Mouse (Mus musculus): ENCODE data around the gene Vsig8. TPM values are rescaled to one million over a fixed set of nuclear protein-coding genes. Genes with fewer than 3 reads are reported as not detected.

Vsig8 gene
- polyA plus RNA-seq, 1 experiment = not detected

GRCm38 (mm10) chr1:172590385-172590784 lies 34.6 kb downstream of the Vsig8 start, which contains the start of gene Slamf8:
Slamf8 (minus strand) TSS chr1:172590568.
- Histone ChIP-seq H3K4me3 (ENCODE audit: insufficient read depth, poor library complexity, severe bottlenecking) (no peak within 1 kb of the TSS), H3K79me2 (ENCODE audit: control insufficient read depth, insufficient read depth) (no peaks in the 10 kb centered on the region), H3K36me3 (ENCODE audit: control insufficient read depth, insufficient read depth) (no peaks in the 10 kb centered on the region), H3ac (ENCODE audit: control insufficient read depth, insufficient read length, low read depth) (no peak within 1 kb of the TSS), H3K27me3 (ENCODE audit: control insufficient read depth, insufficient read depth, insufficient read length) (no peaks in the 10 kb centered on the region), H3K79me3 (ENCODE audit: low read depth) (no peaks in the 10 kb centered on the region)
- TF ChIP-seq FOSL1 (IDR thresholded peaks at IDR 0.05; ENCODE audit: insufficient read depth, low read length, poor library complexity, severe bottlenecking) = no peak

GRCm38 (mm10) chr1:172593321-172593720 lies 37.6 kb downstream of the Vsig8 start:
- Histone ChIP-seq H3ac (ENCODE audit: control insufficient read depth, insufficient read length, low read depth) (no peak overlapping the region), H3K4me3 (ENCODE audit: insufficient read depth, poor library complexity, severe bottlenecking) (no peak overlapping the region), H3K27me3 (ENCODE audit: control insufficient read depth, insufficient read depth, insufficient read length) (no peaks in the 10 kb centered on the region), H3K79me2 (ENCODE audit: control insufficient read depth, insufficient read depth) (no peaks in the 10 kb centered on the region), H3K36me3 (ENCODE audit: control insufficient read depth, insufficient read depth) (no peaks in the 10 kb centered on the region), H3K79me3 (ENCODE audit: low read depth) (no peaks in the 10 kb centered on the region)
- TF ChIP-seq USF1 (IDR thresholded peaks at IDR 0.05; ENCODE audit: low read depth) (no peak), CEBPB (IDR thresholded peaks at IDR 0.05; ENCODE audit: low read depth) (no peak), MAX (IDR thresholded peaks at IDR 0.05) (no peak), CTCF (IDR thresholded peaks at IDR 0.05; ENCODE audit: control insufficient read depth, insufficient read depth, insufficient read length) (no peak), MYOD1 (IDR thresholded peaks at IDR 0.05; ENCODE audit: control insufficient read depth, insufficient read length, low read depth) (no peak), FOSL1 (IDR thresholded peaks at IDR 0.05; ENCODE audit: insufficient read depth, low read length, poor library complexity, severe bottlenecking) (no peak), MYOG (IDR thresholded peaks at IDR 0.05; ENCODE audit: control insufficient read depth, extremely low read depth, insufficient read length) (no peak)

GRCm38 (mm10) chr1:172593956-172594355 lies 38.2 kb downstream of the Vsig8 start:
- no peak for TF ChIP-seq MYOG (IDR thresholded peaks at IDR 0.05; ENCODE audit: control insufficient read depth, extremely low read depth, insufficient read length)
- TF ChIP-seq MAX (IDR thresholded peaks at IDR 0.05) = no peak
- no peaks in the 10 kb centered on the region for H3K27me3 ChIP-seq (ENCODE audit: control insufficient read depth, insufficient read depth, insufficient read length)
- H3K79me3 ChIP-seq (ENCODE audit: low read depth) = no peaks in the 10 kb centered on the region
- H3K4me3 ChIP-seq (ENCODE audit: insufficient read depth, poor library complexity, severe bottlenecking) = no peak overlapping the region
- no peak overlapping the region for H3ac ChIP-seq (ENCODE audit: control insufficient read depth, insufficient read length, low read depth)
- no peaks in the 10 kb centered on the region for H3K79me2 ChIP-seq (ENCODE audit: control insufficient read depth, insufficient read depth)
- H3K36me3 ChIP-seq (ENCODE audit: control insufficient read depth, insufficient read depth) = no peaks in the 10 kb centered on the region

- Histone ChIP-seq H3ac (ENCODE audit: control insufficient read depth, insufficient read length, low read depth) (no peak overlapping the region), H3K27me3 (ENCODE audit: control insufficient read depth, insufficient read depth, insufficient read length) (no peaks in the 10 kb centered on the region), H3K4me3 (ENCODE audit: insufficient read depth, poor library complexity, severe bottlenecking) (no peak overlapping the region), H3K79me3 (ENCODE audit: low read depth) (no peaks in the 10 kb centered on the region), H3K79me2 (ENCODE audit: control insufficient read depth, insufficient read depth) (no peaks in the 10 kb centered on the region), H3K36me3 (ENCODE audit: control insufficient read depth, insufficient read depth) (no peaks in the 10 kb centered on the region)
- TF ChIP-seq CTCF (IDR thresholded peaks at IDR 0.05; ENCODE audit: control insufficient read depth, insufficient read depth, insufficient read length) (no peak), FOSL1 (IDR thresholded peaks at IDR 0.05; ENCODE audit: insufficient read depth, low read length, poor library complexity, severe bottlenecking) (no peak), CEBPB (IDR thresholded peaks at IDR 0.05; ENCODE audit: low read depth) (no peak), MAX (IDR thresholded peaks at IDR 0.05) (no peak), MYOG (IDR thresholded peaks at IDR 0.05; ENCODE audit: control insufficient read depth, extremely low read depth, insufficient read length) (no peak), MYOD1 (IDR thresholded peaks at IDR 0.05; ENCODE audit: control insufficient read depth, insufficient read length, low read depth) (no peak), USF1 (IDR thresholded peaks at IDR 0.05; ENCODE audit: low read depth) (no peak)
Measured at GRCm38 (mm10) chr1:172594495-172594894, 38.8 kb downstream of the Vsig8 start.

GRCm38 (mm10) chr1:172602326-172602725 lies 46.6 kb downstream of the Vsig8 start, which contains the start of gene Fcrl6:
Fcrl6 (minus strand) TSS chr1:172602551.
- no peak for TF ChIP-seq MYOD1 (IDR thresholded peaks at IDR 0.05; ENCODE audit: control insufficient read depth, insufficient read length, low read depth)
- TF ChIP-seq CEBPB (IDR thresholded peaks at IDR 0.05; ENCODE audit: low read depth) = no peak
- no peak for TF ChIP-seq MAX (IDR thresholded peaks at IDR 0.05)
- TF ChIP-seq CTCF (IDR thresholded peaks at IDR 0.05; ENCODE audit: control insufficient read depth, insufficient read depth, insufficient read length) = no peak
- TF ChIP-seq MYOG (IDR thresholded peaks at IDR 0.05; ENCODE audit: control insufficient read depth, extremely low read depth, insufficient read length) = no peak
- TF ChIP-seq FOSL1 (IDR thresholded peaks at IDR 0.05; ENCODE audit: insufficient read depth, low read length, poor library complexity, severe bottlenecking) = no peak
- no peak for TF ChIP-seq USF1 (IDR thresholded peaks at IDR 0.05; ENCODE audit: low read depth)
- no peaks in the 10 kb centered on the region for H3K27me3 ChIP-seq (ENCODE audit: control insufficient read depth, insufficient read depth, insufficient read length)
- H3K4me3 ChIP-seq (ENCODE audit: insufficient read depth, poor library complexity, severe bottlenecking) = no peak within 1 kb of the TSS
- H3K79me3 ChIP-seq (ENCODE audit: low read depth) = no peaks in the 10 kb centered on the region
- no peaks in the 10 kb centered on the region for H3K79me2 ChIP-seq (ENCODE audit: control insufficient read depth, insufficient read depth)
- H3K36me3 ChIP-seq (ENCODE audit: control insufficient read depth, insufficient read depth) = no peaks in the 10 kb centered on the region
- no peak within 1 kb of the TSS for H3ac ChIP-seq (ENCODE audit: control insufficient read depth, insufficient read length, low read depth)

GRCm38 (mm10) chr1:172611304-172611703 lies 55.6 kb downstream of the Vsig8 start:
- Histone ChIP-seq H3ac (ENCODE audit: control insufficient read depth, insufficient read length, low read depth) (no peak overlapping the region), H3K79me3 (ENCODE audit: low read depth) (no peaks in the 10 kb centered on the region), H3K4me3 (ENCODE audit: insufficient read depth, poor library complexity, severe bottlenecking) (no peak overlapping the region), H3K27me3 (ENCODE audit: control insufficient read depth, insufficient read depth, insufficient read length) (peaks cover 12% of the 10 kb centered on the region), H3K36me3 (ENCODE audit: control insufficient read depth, insufficient read depth) (no peaks in the 10 kb centered on the region), H3K79me2 (ENCODE audit: control insufficient read depth, insufficient read depth) (no peaks in the 10 kb centered on the region)
- TF ChIP-seq MAX (IDR thresholded peaks at IDR 0.05) (no peak), FOSL1 (IDR thresholded peaks at IDR 0.05; ENCODE audit: insufficient read depth, low read length, poor library complexity, severe bottlenecking) (no peak), CEBPB (IDR thresholded peaks at IDR 0.05; ENCODE audit: low read depth) (no peak), CTCF (IDR thresholded peaks at IDR 0.05; ENCODE audit: control insufficient read depth, insufficient read depth, insufficient read length) (no peak), MYOD1 (IDR thresholded peaks at IDR 0.05; ENCODE audit: control insufficient read depth, insufficient read length, low read depth) (no peak), USF1 (IDR thresholded peaks at IDR 0.05; ENCODE audit: low read depth) (no peak), MYOG (IDR thresholded peaks at IDR 0.05; ENCODE audit: control insufficient read depth, extremely low read depth, insufficient read length) (no peak)
